Mouse (Mus musculus) lung, postnatal 0 days (tissue): ENCODE measurements around the gene Rnft2.

Experiments
- CTCF ChIP-seq: IDR thresholded peaks from 2 replicates; pipeline ENCODE4 v1.5.1; 2016; ENCODE audit warnings: antibody characterized with exemption, mild to moderate bottlenecking
- EP300 ChIP-seq: IDR thresholded peaks from 2 replicates; pipeline ENCODE4 v1.6.1; 2016; ENCODE audit warnings: antibody characterized with exemption, mild to moderate bottlenecking, control low read depth

- no peak for TF ChIP-seq CTCF
- no peak for TF ChIP-seq EP300
These were observed 2.5 kb upstream of the Rnft2 start for GRCm38 (mm10) chr5:118247378-118247777.
